Mouse (Mus musculus) left cerebral cortex, postnatal 36 days (tissue): ENCODE results near the gene Vmn1r115. TPM values are rescaled to one million over a fixed set of nuclear protein-coding genes. Genes with fewer than 3 reads are reported as not detected.
"Not testable (repeated sequence)": the region's sequence is repeated elsewhere in the genome, so short reads cannot be mapped to it uniquely, and the experiment has no call there.

ENCODE experiments used
- DNase-seq, 2 experiments: peaks; one replicate each; pipeline ENCODE4 v3.0.0; 2021 to 2022; ENCODE audit warnings: low spot score in 2 of 2, mixed read lengths in 1 of 2
- intact Hi-C: fragments of 180-260 bp; cut with DNase I; formaldehyde crosslinking; loops from one replicate; pipeline ENCODE4 v1.15.1; 2025
- total RNA-seq, 2 experiments: library from RNA; stranded (reverse); gene quantifications; 2 replicates each; pipeline ENCODE4 v1.2.3; 2021

The Vmn1r115 gene
- not detected for total RNA-seq

DNA sequence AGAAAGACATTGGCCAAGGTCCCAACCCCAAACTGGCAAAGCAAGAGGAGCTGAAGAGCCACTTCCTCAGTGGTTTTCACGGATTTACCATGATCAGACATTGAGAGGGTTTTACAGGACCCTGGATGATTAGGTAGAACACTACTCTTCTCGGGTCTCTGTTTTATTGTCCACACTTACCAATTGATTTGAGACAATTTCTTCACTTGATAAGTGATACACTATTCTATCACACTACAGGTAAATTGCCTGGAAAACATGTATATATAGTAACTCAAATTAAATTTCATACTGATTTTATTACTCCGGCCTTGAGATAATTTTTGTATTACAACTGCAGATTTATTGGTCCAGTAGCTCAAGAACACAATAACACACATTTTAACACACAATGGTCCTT is at the start of gene Vmn1r115:
Gene Vmn1r115 (minus strand): TSS at position 101 of the 400 bp plus-strand sequence.
- intact Hi-C loops, DNase-seq: not testable (repeated sequence)

DNA sequence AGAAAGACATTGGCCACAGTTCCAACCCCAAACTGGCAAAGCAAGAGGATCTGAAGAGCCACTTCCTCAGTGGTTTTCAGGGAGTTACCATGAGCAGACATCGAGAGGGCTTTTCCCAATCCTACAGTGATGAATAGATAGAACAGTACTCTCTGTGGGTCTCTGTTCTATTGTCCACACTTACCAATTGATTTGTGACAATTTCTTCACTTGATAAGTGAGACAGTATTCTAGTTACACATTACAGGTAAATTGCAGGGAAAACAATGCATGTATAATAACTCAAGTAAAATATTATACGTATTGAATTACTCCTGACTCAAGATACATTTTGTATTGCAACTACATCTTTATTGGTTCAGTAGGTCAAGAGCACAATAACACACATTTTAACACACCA is 39.2 kb upstream of the Vmn1r115 start, which contains the start of gene Vmn1r117:
Gene Vmn1r117 (minus strand): TSS at position 101 of the 400 bp plus-strand sequence.
- intact Hi-C loops, DNase-seq: not testable (repeated sequence)

DNA sequence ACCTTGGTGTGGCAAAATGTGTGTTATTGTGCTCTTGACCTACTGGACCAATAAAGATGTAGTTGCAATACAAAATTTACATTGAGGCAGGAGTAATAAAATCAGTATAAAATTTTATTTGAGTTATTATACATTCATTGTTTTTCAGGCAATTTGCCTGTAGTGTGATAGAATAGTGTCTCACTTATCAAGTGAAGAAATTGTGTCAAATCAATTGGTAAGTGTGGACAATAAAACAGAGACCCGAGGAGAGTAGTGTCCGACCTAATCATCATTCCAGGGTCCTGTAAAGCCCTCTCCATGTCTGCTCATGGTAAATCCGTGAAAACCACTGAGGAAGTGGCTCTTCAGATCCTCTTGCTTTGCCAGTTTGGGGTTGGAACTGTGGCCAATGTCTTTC is 27.2 kb upstream of the Vmn1r115 start, which contains the start of gene Vmn1r116:
Gene Vmn1r116 (plus strand): TSS at position 301 of the 400 bp plus-strand sequence.
- intact Hi-C loops, result not testable (repeated sequence)

DNA sequence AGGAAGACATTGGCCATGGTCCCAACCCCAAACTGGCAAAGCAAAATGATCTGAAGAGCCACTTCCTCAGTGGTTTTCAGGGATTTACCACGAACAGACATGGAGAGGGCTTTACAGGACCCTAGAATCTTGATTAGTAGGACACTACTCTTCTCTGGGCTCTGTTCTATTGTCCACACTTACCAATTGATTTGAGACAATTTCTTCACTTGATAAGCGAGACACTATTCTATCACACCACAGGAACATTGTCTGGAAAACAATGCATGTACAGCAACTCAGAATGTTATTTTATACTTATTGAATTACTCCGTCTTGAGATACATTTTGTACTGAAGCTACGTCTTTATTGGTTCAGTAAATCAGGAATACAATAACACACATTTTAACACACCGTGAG is 32.7 kb downstream of the Vmn1r115 start, which contains the start of gene Vmn1r114:
Gene Vmn1r114 (minus strand): TSS at position 101 of the 400 bp plus-strand sequence.
- intact Hi-C loops, DNase-seq: not testable (repeated sequence)

More for the DNA sequence above, 27.2 kb upstream of the Vmn1r115 start, which contains the start of gene Vmn1r116:
- DNase-seq, result not testable (repeated sequence)

Other genes starting within 250 kb of the Vmn1r115 start
- gene Gm4513, start 246.0 kb downstream of the Vmn1r115 start, total RNA-seq, result not detected
- gene Vmn1r107, start 176.1 kb downstream of the Vmn1r115 start, total RNA-seq, result not detected
- not detected for gene Vmn1r111, start 141.8 kb downstream of the Vmn1r115 start, total RNA-seq
- not detected for gene Gm10668, start 114.4 kb downstream of the Vmn1r115 start, total RNA-seq
- not detected for gene Vmn1r112, start 73.8 kb downstream of the Vmn1r115 start, total RNA-seq
- not detected for gene Vmn1r113, start 57.7 kb downstream of the Vmn1r115 start, total RNA-seq
- not detected for gene Vmn1r114, start 32.8 kb downstream of the Vmn1r115 start, total RNA-seq
- gene Vmn1r116, start 27.3 kb upstream of the Vmn1r115 start, total RNA-seq, result not detected
- not detected for gene Vmn1r117, start 39.1 kb upstream of the Vmn1r115 start, total RNA-seq
- not detected for gene Vmn1r118, start 67.4 kb upstream of the Vmn1r115 start, total RNA-seq
- not detected for gene Vmn1r119, start 167.5 kb upstream of the Vmn1r115 start, total RNA-seq
- not detected for gene Vmn1r120, start 208.8 kb upstream of the Vmn1r115 start, total RNA-seq